Mouse (Mus musculus): ENCODE measurements around the gene Gm11985. TPM values are rescaled to one million over a fixed set of nuclear protein-coding genes. Genes with fewer than 3 reads are reported as not detected.

The Gm11985 gene
- polyA plus RNA-seq, 1 experiment from 2014 or later = 0.15 TPM

- Histone ChIP-seq H3K36me3 (ENCODE audit: control insufficient read depth, insufficient read depth, low read length) (no peaks in the 10 kb centered on the region), H3K9ac (ENCODE audit: low read length) (no peak overlapping the region), H3K4me2 (ENCODE audit: low read depth, low read length) (no peak overlapping the region), H3K4me3 (ENCODE audit: low read length) (no peak overlapping the region), H3K4me1 (replicated peaks; ENCODE audit: control insufficient read depth, insufficient read depth, low read length) (peaks cover 10% of the 10 kb centered on the region; the same call in 1 of the 2 replicates), H3K9me3 (ENCODE audit: control insufficient read depth, low read length) (no peaks in the 10 kb centered on the region), H3K27ac (ENCODE audit: low read length) (peak overlapping the region; percentile 72), H3K27me3 (ENCODE audit: control insufficient read depth, insufficient read depth, low read depth, low read length) (no peaks in the 10 kb centered on the region)
- peak; percentile 88 for ATAC-seq (ENCODE audit: low read depth)
- WGBS = 50% methylated on average over 6 of the region's 6 CpGs
These were observed 14.7 kb downstream of the Gm11985 start for GRCm38 (mm10) chr11:7173664-7174063.

DNA sequence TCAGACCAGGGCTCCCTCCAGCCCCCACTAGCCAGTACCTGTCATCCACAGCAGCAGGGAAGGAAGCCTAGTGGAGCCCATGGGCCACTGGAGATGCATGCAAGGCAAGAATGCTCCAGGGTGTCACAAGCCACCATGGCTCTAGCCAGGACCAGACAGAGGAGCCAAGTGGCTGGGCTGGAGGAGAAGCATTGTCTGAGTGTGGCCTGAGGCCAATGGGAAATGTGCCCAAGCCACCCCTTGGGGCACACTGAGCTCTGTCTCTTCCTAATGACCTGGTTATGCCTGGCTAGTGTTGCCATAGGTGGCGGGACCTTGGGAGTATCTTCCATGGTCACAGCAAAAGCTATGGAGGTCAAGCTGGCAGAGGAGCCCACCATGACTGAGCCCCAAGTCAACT is 18.7 kb downstream of the Gm11985 start:
- Histone ChIP-seq H3K9me3 (ENCODE audit: control insufficient read depth, low read length) (no peaks in the 10 kb centered on the region), H3K4me1 (replicated peaks; ENCODE audit: control insufficient read depth, insufficient read depth, low read length) (0 out of 2 replicates have a peak, but pooled peaks cover 6% of the 10 kb centered on the region), H3K4me3 (ENCODE audit: low read length) (no peak overlapping the region), H3K36me3 (ENCODE audit: control insufficient read depth, insufficient read depth, low read length) (no peaks in the 10 kb centered on the region), H3K9ac (ENCODE audit: low read length) (no peak overlapping the region), H3K27ac (ENCODE audit: low read length) (no peak overlapping the region), H3K4me2 (ENCODE audit: low read depth, low read length) (no peak overlapping the region), H3K27me3 (ENCODE audit: control insufficient read depth, insufficient read depth, low read depth, low read length) (no peaks in the 10 kb centered on the region)
- WGBS = 100% methylated on average over 1 of the region's 1 CpGs
- ATAC-seq (ENCODE audit: low read depth) = no peak

- no peak overlapping the region for H3K4me3 ChIP-seq (ENCODE audit: low read length)
- no peaks in the 10 kb centered on the region for H3K27me3 ChIP-seq (ENCODE audit: control insufficient read depth, insufficient read depth, low read depth, low read length)
- H3K9ac ChIP-seq (ENCODE audit: low read length) = no peak overlapping the region
- ATAC-seq (ENCODE audit: low read depth) = no peak
- no peak overlapping the region for H3K27ac ChIP-seq (ENCODE audit: low read length)
- H3K4me1 ChIP-seq (replicated peaks; ENCODE audit: control insufficient read depth, insufficient read depth, low read length) = peaks cover 13% of the 10 kb centered on the region
- WGBS = 74% methylated on average over 4 of the region's 4 CpGs
- H3K36me3 ChIP-seq (ENCODE audit: control insufficient read depth, insufficient read depth, low read length) = no peaks in the 10 kb centered on the region
- no peaks in the 10 kb centered on the region for H3K9me3 ChIP-seq (ENCODE audit: control insufficient read depth, low read length)
- no peak overlapping the region for H3K4me2 ChIP-seq (ENCODE audit: low read depth, low read length)
These were observed 24.0 kb downstream of the Gm11985 start for GRCm38 (mm10) chr11:7164416-7164815.

GRCm38 (mm10) chr11:7161502-7162174 is 26.7 kb downstream of the Gm11985 start:
- Histone ChIP-seq H3K4me2 (ENCODE audit: low read depth, low read length) (no peak overlapping the region), H3K9ac (ENCODE audit: low read length) (no peak overlapping the region), H3K27ac (ENCODE audit: low read length) (no peak overlapping the region), H3K4me3 (ENCODE audit: low read length) (no peak overlapping the region), H3K36me3 (ENCODE audit: control insufficient read depth, insufficient read depth, low read length) (no peaks in the 10 kb centered on the region), H3K27me3 (ENCODE audit: control insufficient read depth, insufficient read depth, low read depth, low read length) (no peaks in the 10 kb centered on the region), H3K9me3 (ENCODE audit: control insufficient read depth, low read length) (no peaks in the 10 kb centered on the region), H3K4me1 (replicated peaks; ENCODE audit: control insufficient read depth, insufficient read depth, low read length) (peaks cover 13% of the 10 kb centered on the region)
- WGBS = 69% methylated on average over 8 of the region's 8 CpGs
- ATAC-seq (ENCODE audit: low read depth) = peak; percentile 27

DNA sequence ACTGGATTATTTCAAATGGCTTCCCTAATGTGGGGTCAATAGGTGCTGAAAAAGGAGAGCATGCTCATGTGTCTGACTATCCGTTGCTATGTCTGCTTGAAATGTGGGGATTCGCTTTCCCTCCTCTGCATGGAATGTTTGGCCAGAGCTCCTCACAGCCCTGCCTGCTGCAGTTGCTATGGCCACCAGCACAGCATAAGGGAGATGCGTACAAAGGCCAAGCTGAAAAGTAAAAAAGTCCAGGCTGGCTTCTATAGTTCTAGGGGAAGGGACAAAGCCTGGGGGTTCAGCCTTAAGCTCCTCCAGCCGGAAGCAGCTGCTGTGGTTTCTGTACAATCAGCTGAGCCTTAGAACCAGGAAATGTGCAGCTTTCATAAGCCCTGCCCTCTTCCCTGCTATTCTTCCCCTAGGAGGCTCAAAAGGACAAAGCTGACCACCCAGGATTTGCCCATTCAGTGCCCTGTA is 27.7 kb downstream of the Gm11985 start:
- Histone ChIP-seq H3K27me3 (ENCODE audit: control insufficient read depth, insufficient read depth, low read depth, low read length) (no peaks in the 10 kb centered on the region), H3K9ac (ENCODE audit: low read length) (no peak overlapping the region), H3K4me3 (ENCODE audit: low read length) (no peak overlapping the region), H3K36me3 (ENCODE audit: control insufficient read depth, insufficient read depth, low read length) (no peaks in the 10 kb centered on the region), H3K9me3 (ENCODE audit: control insufficient read depth, low read length) (no peaks in the 10 kb centered on the region), H3K4me2 (ENCODE audit: low read depth, low read length) (no peak overlapping the region), H3K27ac (ENCODE audit: low read length) (peak overlapping the region; percentile 7), H3K4me1 (replicated peaks; ENCODE audit: control insufficient read depth, insufficient read depth, low read length) (peaks cover 13% of the 10 kb centered on the region)
- ATAC-seq (ENCODE audit: low read depth) = peak; percentile 82
- 26% methylated on average over 4 of the region's 4 CpGs for WGBS

DNA sequence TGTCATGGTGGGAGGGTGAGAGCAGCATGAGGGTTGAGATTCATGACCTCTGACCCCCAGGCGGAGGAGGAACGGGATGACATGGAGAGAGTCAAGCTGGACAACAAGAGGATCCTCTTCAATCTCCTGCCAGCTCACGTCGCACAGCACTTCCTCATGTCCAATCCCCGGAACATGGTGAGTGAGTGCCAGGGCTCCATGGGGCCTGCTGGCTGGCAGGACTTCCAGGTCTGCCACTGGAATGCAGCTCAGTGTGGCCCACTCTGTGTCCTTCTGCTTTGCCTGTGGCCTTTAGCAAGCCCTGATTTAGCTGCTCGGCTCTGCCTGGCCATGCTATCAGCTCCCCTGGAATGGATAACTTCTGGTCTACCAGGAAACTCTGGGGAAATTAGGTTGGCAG is 28.2 kb downstream of the Gm11985 start:
- Histone ChIP-seq H3K4me2 (ENCODE audit: low read depth, low read length) (no peak overlapping the region), H3K27ac (ENCODE audit: low read length) (peak overlapping the region; percentile 7; the same call in 1 of the 2 replicates), H3K36me3 (ENCODE audit: control insufficient read depth, insufficient read depth, low read length) (no peaks in the 10 kb centered on the region), H3K9me3 (ENCODE audit: control insufficient read depth, low read length) (no peaks in the 10 kb centered on the region), H3K4me1 (replicated peaks; ENCODE audit: control insufficient read depth, insufficient read depth, low read length) (peaks cover 13% of the 10 kb centered on the region), H3K9ac (ENCODE audit: low read length) (no peak overlapping the region), H3K27me3 (ENCODE audit: control insufficient read depth, insufficient read depth, low read depth, low read length) (no peaks in the 10 kb centered on the region), H3K4me3 (ENCODE audit: low read length) (no peak overlapping the region)
- ATAC-seq (ENCODE audit: low read depth) = peak; percentile 8
- WGBS = 34% methylated on average over 6 of the region's 6 CpGs

- H3K27ac ChIP-seq (ENCODE audit: low read length) = no peak overlapping the region
- no peak for ATAC-seq (ENCODE audit: low read depth)
- H3K9me3 ChIP-seq (ENCODE audit: control insufficient read depth, low read length) = no peaks in the 10 kb centered on the region
- no peaks in the 10 kb centered on the region for H3K27me3 ChIP-seq (ENCODE audit: control insufficient read depth, insufficient read depth, low read depth, low read length)
- no peak overlapping the region for H3K4me3 ChIP-seq (ENCODE audit: low read length)
- no peak overlapping the region for H3K4me2 ChIP-seq (ENCODE audit: low read depth, low read length)
- H3K9ac ChIP-seq (ENCODE audit: low read length) = no peak overlapping the region
- H3K36me3 ChIP-seq (ENCODE audit: control insufficient read depth, insufficient read depth, low read length) = no peaks in the 10 kb centered on the region
- peaks cover 13% of the 10 kb centered on the region for H3K4me1 ChIP-seq (replicated peaks; ENCODE audit: control insufficient read depth, insufficient read depth, low read length)
- 65% methylated on average over 6 of the region's 6 CpGs for WGBS
These were observed 30.2 kb downstream of the Gm11985 start for GRCm38 (mm10) chr11:7158196-7158595.

GRCm38 (mm10) chr11:7156427-7156826 is 31.9 kb downstream of the Gm11985 start:
- no peak overlapping the region for H3K9ac ChIP-seq (ENCODE audit: low read length)
- H3K4me3 ChIP-seq (ENCODE audit: low read length) = no peak overlapping the region
- no peak overlapping the region for H3K27ac ChIP-seq (ENCODE audit: low read length)
- peaks cover 13% of the 10 kb centered on the region for H3K4me1 ChIP-seq (replicated peaks; ENCODE audit: control insufficient read depth, insufficient read depth, low read length)
- no peaks in the 10 kb centered on the region for H3K36me3 ChIP-seq (ENCODE audit: control insufficient read depth, insufficient read depth, low read length)
- no peak overlapping the region for H3K4me2 ChIP-seq (ENCODE audit: low read depth, low read length)
- no peaks in the 10 kb centered on the region for H3K27me3 ChIP-seq (ENCODE audit: control insufficient read depth, insufficient read depth, low read depth, low read length)
- H3K9me3 ChIP-seq (ENCODE audit: control insufficient read depth, low read length) = no peaks in the 10 kb centered on the region
- WGBS = 35% methylated on average over 4 of the region's 4 CpGs
- no peak for ATAC-seq (ENCODE audit: low read depth)

DNA sequence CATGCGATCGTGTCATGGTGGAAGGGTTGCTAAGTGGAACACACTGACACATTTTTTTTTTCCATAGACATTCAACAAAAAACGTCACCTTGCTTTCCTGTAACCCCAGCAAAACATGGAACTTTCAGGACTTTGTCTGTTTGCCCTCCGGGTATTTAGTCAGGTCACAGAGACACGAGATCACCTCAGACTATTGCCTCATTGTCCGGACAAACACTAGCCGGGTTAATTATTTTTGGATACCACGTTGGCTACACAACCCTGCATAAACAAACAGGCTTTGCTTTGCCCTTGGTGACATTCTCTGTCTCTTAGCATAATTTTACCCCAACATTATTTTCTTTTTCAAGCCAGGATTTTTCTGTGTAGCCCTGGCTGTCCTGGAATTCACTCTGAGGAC is 35.3 kb downstream of the Gm11985 start:
- 66% methylated on average over 8 of the region's 8 CpGs for WGBS

More for the DNA sequence above, 35.3 kb downstream of the Gm11985 start:
- Histone ChIP-seq H3K9me3 (ENCODE audit: control insufficient read depth, low read length) (no peaks in the 10 kb centered on the region), H3K9ac (ENCODE audit: low read length) (no peak overlapping the region), H3K4me1 (replicated peaks; ENCODE audit: control insufficient read depth, insufficient read depth, low read length) (no peaks in the 10 kb centered on the region), H3K4me2 (ENCODE audit: low read depth, low read length) (no peak overlapping the region), H3K36me3 (ENCODE audit: control insufficient read depth, insufficient read depth, low read length) (no peaks in the 10 kb centered on the region), H3K27ac (ENCODE audit: low read length) (no peak overlapping the region), H3K4me3 (ENCODE audit: low read length) (no peak overlapping the region), H3K27me3 (ENCODE audit: control insufficient read depth, insufficient read depth, low read depth, low read length) (no peaks in the 10 kb centered on the region)
- ATAC-seq (ENCODE audit: low read depth) = no peak
